Mouse (Mus musculus): ENCODE results near the gene Uchl3. TPM values are rescaled to one million over a fixed set of nuclear protein-coding genes. Genes with fewer than 3 reads are reported as not detected.
A peak's percentile ranks its signal among the peaks of the same experiment; 100 is the strongest.

The Uchl3 gene
- polyA plus RNA-seq, 1 experiment from 2014 or later = 170 TPM

DNA sequence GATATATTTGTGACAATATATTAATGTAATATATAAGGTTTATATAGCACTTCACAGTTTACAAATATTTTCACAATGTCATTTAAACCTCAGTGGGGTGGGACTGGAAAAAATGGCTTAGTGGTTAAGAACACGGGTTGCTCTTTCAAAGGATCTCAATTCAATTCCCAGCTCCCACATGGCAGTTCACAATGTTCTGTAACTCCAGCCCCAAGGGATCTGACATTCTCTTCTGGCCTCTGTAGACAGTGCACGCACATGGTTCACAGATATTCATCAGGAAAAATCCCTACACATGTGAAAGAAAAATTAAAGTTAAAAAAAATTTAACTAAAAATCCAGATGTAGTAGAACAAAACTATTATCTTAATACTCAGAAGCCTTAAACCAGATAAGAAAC lies 34.6 kb downstream of the Uchl3 start:
- H3K27me3 ChIP-seq (ENCODE audit: low read depth, poor library complexity, severe bottlenecking) = no peaks in the 10 kb centered on the region
- 86% methylated on average over 2 of the region's 2 CpGs for WGBS
- no peak overlapping the region for H3K4me3 ChIP-seq
- H3K36me3 ChIP-seq = peaks cover 16% of the 10 kb centered on the region; the same call in 1 of the 2 replicates
- no peaks in the 10 kb centered on the region for H3K4me1 ChIP-seq
- DNase-seq (ENCODE audit: low spot score) = no peak
- no peak overlapping the region for H3K27ac ChIP-seq (replicated peaks)
- no peaks in the 10 kb centered on the region for H3K9me3 ChIP-seq (replicated peaks)

DNA sequence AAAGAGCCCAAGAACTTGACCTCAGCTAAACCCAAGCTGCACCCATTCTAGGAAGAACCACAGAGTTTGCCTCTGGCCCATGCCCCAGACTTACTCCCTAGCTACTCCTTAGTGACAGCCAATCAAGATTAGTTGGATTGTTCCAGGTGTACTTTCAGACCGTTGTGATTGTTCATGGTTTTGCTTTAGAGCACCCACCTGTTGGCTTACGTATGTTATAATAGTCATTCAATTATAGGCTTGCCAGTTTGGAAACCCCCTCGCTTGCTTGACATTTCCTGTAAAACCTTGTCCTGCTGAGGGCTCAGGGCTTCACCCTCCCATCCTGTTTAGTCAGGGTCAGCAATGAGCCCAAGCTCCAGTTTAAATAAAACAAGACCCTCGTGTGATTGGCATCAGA lies 50.7 kb downstream of the Uchl3 start:
- H3K27me3 ChIP-seq (ENCODE audit: low read depth, poor library complexity, severe bottlenecking) = no peaks in the 10 kb centered on the region
- H3K4me1 ChIP-seq = no peaks in the 10 kb centered on the region
- no peak overlapping the region for H3K4me3 ChIP-seq
- DNase-seq (ENCODE audit: low spot score) = no peak
- 84% methylated on average over 4 of the region's 4 CpGs for WGBS
- H3K9me3 ChIP-seq (replicated peaks) = no peaks in the 10 kb centered on the region
- no peak overlapping the region for H3K27ac ChIP-seq (replicated peaks)
- no peaks in the 10 kb centered on the region for H3K36me3 ChIP-seq

DNA sequence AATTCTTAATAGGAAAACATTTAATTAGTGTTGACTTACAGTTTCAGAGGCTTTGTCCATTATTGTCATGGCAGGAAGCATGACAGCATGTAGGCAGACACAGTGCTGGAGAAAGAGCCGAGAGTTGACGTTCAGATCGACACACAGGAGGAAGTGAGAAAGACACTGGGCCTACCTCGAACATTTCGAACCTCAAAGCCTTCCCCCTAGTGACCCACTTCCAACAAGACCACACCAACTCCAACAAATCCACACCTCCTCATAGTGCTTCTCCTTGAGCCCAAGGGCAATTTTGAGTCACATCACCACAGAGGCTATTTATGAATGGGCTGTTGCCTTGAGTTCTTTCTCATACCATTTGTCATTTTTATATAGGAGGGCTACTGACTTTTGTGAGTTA lies 53.3 kb downstream of the Uchl3 start:
- Histone ChIP-seq H3K9me3 (replicated peaks) (no peaks in the 10 kb centered on the region), H3K4me1 (no peaks in the 10 kb centered on the region), H3K27ac (replicated peaks) (no peak overlapping the region), H3K4me3 (no peak overlapping the region), H3K36me3 (no peaks in the 10 kb centered on the region), H3K27me3 (ENCODE audit: low read depth, poor library complexity, severe bottlenecking) (no peaks in the 10 kb centered on the region)
- WGBS = 96% methylated on average over 5 of the region's 5 CpGs
- no peak for DNase-seq (ENCODE audit: low spot score)

DNA sequence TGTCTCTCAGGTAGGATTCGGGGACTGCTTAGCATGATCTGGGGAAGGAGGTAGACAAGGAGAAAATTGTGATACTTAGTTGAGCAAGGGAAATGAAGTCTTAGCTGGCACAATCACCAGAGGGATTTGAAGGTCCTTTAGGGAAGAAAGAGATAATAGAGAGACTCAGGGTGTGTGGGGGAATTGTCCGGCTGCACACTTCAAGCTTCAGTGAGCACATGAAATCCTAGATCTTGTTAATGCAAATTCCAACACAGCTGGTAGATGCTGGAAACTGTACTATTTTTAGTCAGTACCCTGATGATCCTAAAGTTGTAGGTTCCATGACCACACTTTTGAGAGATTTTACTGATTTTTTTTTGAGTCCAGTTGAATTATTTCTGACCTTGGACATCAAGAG lies 60.6 kb downstream of the Uchl3 start:
- H3K4me1 ChIP-seq = peaks cover 3% of the 10 kb centered on the region; the same call in 1 of the 2 replicates
- DNase-seq (ENCODE audit: low spot score) = no peak
- no peaks in the 10 kb centered on the region for H3K27me3 ChIP-seq (ENCODE audit: low read depth, poor library complexity, severe bottlenecking)
- H3K36me3 ChIP-seq = no peaks in the 10 kb centered on the region
- H3K9me3 ChIP-seq (replicated peaks) = no peaks in the 10 kb centered on the region
- WGBS = 53% methylated on average over 2 of the region's 2 CpGs
- H3K27ac ChIP-seq (replicated peaks) = no peak overlapping the region
- no peak overlapping the region for H3K4me3 ChIP-seq

DNA sequence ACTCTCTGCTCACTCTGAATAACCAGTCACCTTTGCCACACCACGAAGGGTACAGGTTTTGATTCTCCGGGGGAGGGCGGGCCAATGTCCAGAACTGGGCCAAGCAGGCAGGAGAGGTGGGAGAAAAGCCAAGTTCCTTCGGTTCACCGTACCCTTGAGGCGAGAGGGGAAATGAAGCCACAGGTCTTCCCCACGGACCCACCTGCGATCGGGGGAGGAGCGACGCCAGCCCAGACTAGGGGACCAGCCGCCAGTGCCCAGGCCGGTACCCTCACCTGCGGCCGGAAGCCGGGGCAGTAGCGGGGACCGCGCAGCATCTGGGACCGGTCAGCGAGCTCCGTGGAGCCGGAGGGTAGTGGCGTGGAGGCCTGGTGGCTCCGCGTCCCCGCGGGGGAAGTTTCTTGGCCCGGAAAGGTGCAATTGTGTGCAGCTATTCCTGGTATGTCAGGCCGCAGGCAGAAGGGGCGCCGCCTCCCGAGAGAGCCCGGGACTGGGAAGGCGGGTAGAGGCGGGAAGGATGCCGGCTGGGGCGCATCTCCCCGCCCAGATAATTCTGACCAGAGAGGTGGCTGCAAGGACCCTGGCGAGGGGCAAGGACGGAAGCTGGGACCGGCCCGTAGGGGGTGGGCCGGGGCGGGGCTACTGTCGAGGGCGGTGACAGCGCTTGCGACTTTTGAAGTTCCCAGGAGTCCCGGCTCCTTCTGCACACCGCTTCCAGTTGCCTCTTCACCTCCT lies 75.6 kb downstream of the Uchl3 start, which contains the start of the genes Gm9922 and Lmo7:
Gene Gm9922, minus strand, starts transcription at position 578 of the 735 bp plus-strand sequence.
Gene Lmo7, plus strand, starts transcription at position 721 of the 735 bp plus-strand sequence.
- Histone ChIP-seq H3K27me3 (ENCODE audit: low read depth, poor library complexity, severe bottlenecking) (peaks cover 53% of the 10 kb centered on the region), H3K4me3 (peak within 1 kb of the TSS; percentile 74), H3K27ac (replicated peaks) (peak within 1 kb of the TSS; percentile 60; the same call in 1 of the 2 replicates), H3K9me3 (replicated peaks) (no peaks in the 10 kb centered on the region), H3K36me3 (no peaks in the 10 kb centered on the region), H3K4me1 (peaks cover 20% of the 10 kb centered on the region)
- under 1% methylated on average over 51 of the region's 51 CpGs for WGBS
- DNase-seq (ENCODE audit: low spot score) = peak; percentile 70

DNA sequence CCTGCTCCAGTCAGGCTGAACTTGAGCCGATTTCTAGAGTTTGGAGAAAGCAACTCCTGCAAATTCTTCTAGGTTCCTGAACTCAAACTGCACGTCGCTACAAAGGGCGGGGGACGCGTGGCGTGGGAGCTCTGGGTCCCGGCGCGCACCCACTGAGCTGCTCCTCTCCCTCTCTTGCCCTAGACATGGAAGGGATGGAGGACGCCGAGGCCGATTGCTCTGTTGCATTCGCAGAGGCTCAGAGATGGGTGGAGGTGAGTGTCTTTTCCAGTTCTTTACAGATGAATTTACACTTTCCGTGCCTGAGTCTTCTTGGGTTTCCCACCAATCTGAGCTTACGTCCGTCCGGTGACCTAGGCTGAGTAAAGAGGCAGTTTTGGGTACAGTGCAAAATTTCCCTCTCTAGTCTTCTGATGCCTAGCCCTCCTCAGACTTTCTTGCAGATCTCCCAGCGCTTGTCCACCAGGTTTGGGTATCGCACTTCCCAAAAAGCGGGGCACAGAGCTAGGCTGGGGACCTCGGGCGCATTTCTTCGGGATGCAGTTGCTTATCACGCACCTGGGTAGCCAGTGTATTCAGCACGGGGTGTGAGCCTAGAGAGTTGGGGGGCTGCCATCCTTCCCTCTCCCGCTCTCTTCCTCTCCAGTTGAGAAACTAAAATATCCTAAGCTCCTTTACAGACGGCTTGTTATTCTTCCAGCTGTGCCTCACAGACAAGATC lies 76.4 kb downstream of the Uchl3 start:
- Histone ChIP-seq H3K27ac (replicated peaks) (peak overlapping the region; percentile 60; the same call in 1 of the 2 replicates), H3K4me3 (peak overlapping the region; percentile 74), H3K4me1 (peaks cover 20% of the 10 kb centered on the region), H3K9me3 (replicated peaks) (no peaks in the 10 kb centered on the region), H3K27me3 (ENCODE audit: low read depth, poor library complexity, severe bottlenecking) (peaks cover 53% of the 10 kb centered on the region), H3K36me3 (no peaks in the 10 kb centered on the region)
- under 1% methylated on average over 28 of the region's 28 CpGs for WGBS
- no peak for DNase-seq (ENCODE audit: low spot score)

DNA sequence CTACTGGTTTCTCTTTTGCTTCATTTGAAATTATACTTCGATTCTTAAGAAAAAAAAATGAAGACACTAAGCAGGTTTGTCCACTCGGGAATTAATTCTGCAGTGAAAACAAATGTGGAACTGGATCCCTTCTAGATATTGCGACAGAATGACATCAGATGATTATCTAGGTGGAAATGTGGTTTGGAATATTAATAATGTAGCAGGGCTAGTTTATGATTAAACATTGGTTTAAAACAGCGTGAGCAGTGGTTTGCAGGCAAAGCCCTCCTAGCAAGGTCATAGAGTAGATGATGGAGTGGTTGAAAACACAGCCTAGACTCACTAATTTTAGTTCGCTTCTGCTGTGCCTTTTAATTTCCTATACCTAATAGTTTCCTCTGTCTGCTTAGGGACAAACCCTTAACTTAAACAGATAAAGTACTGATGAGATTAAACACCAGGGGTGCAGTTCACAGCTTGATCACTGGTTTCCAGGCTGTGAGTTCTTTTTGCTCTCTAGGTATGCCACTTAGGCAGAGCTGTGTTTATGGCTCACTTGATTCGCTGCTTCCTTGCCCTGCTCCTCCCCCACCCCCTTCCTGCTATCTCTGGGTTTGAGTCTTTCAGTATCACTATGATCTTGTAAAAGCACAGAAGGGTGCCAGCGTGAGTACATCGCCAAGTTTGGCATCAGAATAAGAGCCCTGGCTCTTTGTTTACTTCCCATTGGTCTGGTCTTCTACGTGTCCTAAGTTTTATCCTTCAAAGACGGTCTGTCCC lies 80.0 kb downstream of the Uchl3 start:
- no peaks in the 10 kb centered on the region for H3K9me3 ChIP-seq (replicated peaks)
- DNase-seq (ENCODE audit: low spot score) = no peak
- H3K4me3 ChIP-seq = no peak overlapping the region
- H3K4me1 ChIP-seq = peaks cover 20% of the 10 kb centered on the region
- H3K27ac ChIP-seq (replicated peaks) = no peak overlapping the region
- peaks cover 39% of the 10 kb centered on the region for H3K27me3 ChIP-seq (ENCODE audit: low read depth, poor library complexity, severe bottlenecking)
- WGBS = 29% methylated on average over 10 of the region's 10 CpGs
- no peaks in the 10 kb centered on the region for H3K36me3 ChIP-seq

DNA sequence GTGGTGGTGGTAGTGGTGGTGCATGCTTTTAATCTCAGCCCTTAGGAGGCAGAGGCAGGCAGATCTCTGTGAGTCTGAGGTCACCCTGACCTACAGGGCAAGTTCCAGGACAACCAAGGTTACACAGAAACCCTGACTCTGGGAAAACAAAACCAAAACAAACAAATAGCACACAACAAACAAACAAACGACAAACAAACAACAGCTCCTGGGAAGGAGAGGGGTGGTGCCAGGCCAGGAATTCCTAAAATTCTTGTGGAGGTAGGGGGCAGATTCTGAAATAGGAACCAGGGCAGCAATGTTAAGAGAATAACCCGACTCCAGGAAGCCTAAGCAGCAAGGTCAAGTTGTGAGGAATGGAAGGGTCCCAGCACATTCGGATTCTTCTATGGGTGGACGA lies 83.7 kb downstream of the Uchl3 start:
- H3K9me3 ChIP-seq (replicated peaks) = no peaks in the 10 kb centered on the region
- peaks cover 5% of the 10 kb centered on the region for H3K4me1 ChIP-seq
- WGBS = 83% methylated on average over 4 of the region's 4 CpGs
- no peak overlapping the region for H3K27ac ChIP-seq (replicated peaks)
- 0 out of 2 replicates have a peak, but pooled peaks cover 4% of the 10 kb centered on the region for H3K27me3 ChIP-seq (ENCODE audit: low read depth, poor library complexity, severe bottlenecking)
- no peak overlapping the region for H3K4me3 ChIP-seq
- no peak for DNase-seq (ENCODE audit: low spot score)
- H3K36me3 ChIP-seq = no peaks in the 10 kb centered on the region

Other genes starting within 250 kb of the Uchl3 start
- gene Tbc1d4, start 44.8 kb upstream of the Uchl3 start, polyA plus RNA-seq (2016; fragmentation: Nextera tagmentation; extraction: Ambion mirVana) = 4.8 and 4.9 TPM in 2 replicates
- 113 TPM in 2 replicates for gene Commd6, start 13.3 kb upstream of the Uchl3 start, polyA plus RNA-seq (2016; fragmentation: Nextera tagmentation; extraction: Ambion mirVana)
- gene Gm9922, start 75.8 kb downstream of the Uchl3 start, polyA plus RNA-seq (2016; fragmentation: Nextera tagmentation; extraction: Ambion mirVana) = 1.1 TPM in 1 of 2 replicates, not detected in the other
- 1.7 and 1.8 TPM in 2 replicates for gene Lmo7, start 76.0 kb downstream of the Uchl3 start, polyA plus RNA-seq (2016; fragmentation: Nextera tagmentation; extraction: Ambion mirVana)

Data from midbrain, embryonic 10.5 days (tissue).